Mouse (Mus musculus) testis, adult 2 months (tissue): ENCODE results near the gene Nsrp1.

ENCODE experiments used
- CTCF ChIP-seq: fragments of 200-500 bp; IDR thresholded peaks from 2 replicates; pipeline ENCODE4 v1.5.1; 2012; ENCODE audit warnings: low read depth, mild to moderate bottlenecking, inconsistent platforms, low read length, moderate library complexity; ENCODE audit not compliant: control insufficient read depth, insufficient read depth, insufficient replicate concordance
- POLR2A ChIP-seq: fragments of 200-500 bp; IDR thresholded peaks from 2 replicates; pipeline ENCODE4 v1.6.1; 2012; ENCODE audit warnings: low read depth, mild to moderate bottlenecking, inconsistent platforms, low read length, moderate library complexity; ENCODE audit not compliant: control insufficient read depth

GRCm38 (mm10) chr11:77093208-77093607 lies 15.0 kb upstream of the Nsrp1 start:
- no peak for TF ChIP-seq POLR2A
- TF ChIP-seq CTCF: no peak
